Mouse (Mus musculus): ENCODE data around the gene Ccdc151. TPM values are rescaled to one million over a fixed set of nuclear protein-coding genes. Genes with fewer than 3 reads are reported as not detected.

Ccdc151 gene
- not detected for total RNA-seq (2021)
- long read RNA-seq, experiment 1: 0 reads
- long read RNA-seq, experiment 2, partial matches to known transcripts: 0 of 1 reads
- long read RNA-seq, experiment 2, other reads (novel, unspliced or antisense): 0 of 1 reads

GRCm38 (mm10) chr9:22002194-22003162, at the start of gene Ccdc151, which contains the start of gene Prkcsh:
Gene Ccdc151, minus strand, starts transcription at chr9:22002634.
Gene Prkcsh, plus strand, starts transcription at chr9:22002806.
- peak; percentile 100 for DNase-seq

GRCm38 (mm10) chr9:22051958-22052254, 49.5 kb upstream of the Ccdc151 start, which contains the start of gene Elavl3:
Gene Elavl3, minus strand, starts transcription at chr9:22052023.
- no peak for DNase-seq

GRCm38 (mm10) chr9:22051161-22051957, 48.9 kb upstream of the Ccdc151 start:
- no peak for DNase-seq

- peak; percentile 33 for DNase-seq
Observed at GRCm38 (mm10) chr9:22050351-22050889, 48.0 kb upstream of the Ccdc151 start.

- no peak for DNase-seq
Observed at GRCm38 (mm10) chr9:22049721-22050270, 47.4 kb upstream of the Ccdc151 start.

- DNase-seq: no peak
Observed at GRCm38 (mm10) chr9:22049315-22049714, 46.9 kb upstream of the Ccdc151 start.

GRCm38 (mm10) chr9:22047329-22047728, 44.9 kb upstream of the Ccdc151 start:
- DNase-seq: no peak

GRCm38 (mm10) chr9:22041832-22042231, 39.4 kb upstream of the Ccdc151 start:
- no peak for DNase-seq

- DNase-seq: no peak
Observed at GRCm38 (mm10) chr9:22037826-22038225, 35.4 kb upstream of the Ccdc151 start.

- DNase-seq: no peak
Observed at GRCm38 (mm10) chr9:22035300-22036044, 33.0 kb upstream of the Ccdc151 start.

- DNase-seq: no peak
Observed at GRCm38 (mm10) chr9:22030386-22030785, 28.0 kb upstream of the Ccdc151 start.

- no peak for DNase-seq
Observed at GRCm38 (mm10) chr9:22028467-22028866, 26.0 kb upstream of the Ccdc151 start.

- DNase-seq: no peak
Observed at GRCm38 (mm10) chr9:22024592-22024991, 22.2 kb upstream of the Ccdc151 start.

GRCm38 (mm10) chr9:22017208-22017825, 14.9 kb upstream of the Ccdc151 start:
- no peak for DNase-seq

GRCm38 (mm10) chr9:22016245-22016644, 13.8 kb upstream of the Ccdc151 start:
- no peak for DNase-seq

GRCm38 (mm10) chr9:22012731-22013130, 10.3 kb upstream of the Ccdc151 start:
- DNase-seq: no peak

- no peak for DNase-seq
Observed at GRCm38 (mm10) chr9:22011055-22011454, 8.6 kb upstream of the Ccdc151 start.

- DNase-seq: no peak
Observed at GRCm38 (mm10) chr9:22004546-22004945, 2.1 kb upstream of the Ccdc151 start.

- DNase-seq: no peak
Observed at GRCm38 (mm10) chr9:22003163-22003554, 725 bp upstream of the Ccdc151 start.

GRCm38 (mm10) chr9:22001633-22002032, 801 bp downstream of the Ccdc151 start:
- no peak for DNase-seq

- no peak for DNase-seq
Observed at GRCm38 (mm10) chr9:22000296-22000695, 2.1 kb downstream of the Ccdc151 start.
